Mouse (Mus musculus) testis, adult 2 months (tissue): ENCODE results near the gene 1700007K13Rik. TPM values are rescaled to one million over a fixed set of nuclear protein-coding genes. Genes with fewer than 3 reads are reported as not detected.
A peak's percentile ranks its signal among the peaks of the same experiment; 100 is the strongest.

Source experiments
- H3K27ac ChIP-seq: fragments of 200-500 bp; 2 replicates; pipeline ENCODE4 v1.5.1; 2012; ENCODE audit warnings: low read depth, low read length; ENCODE audit not compliant: control insufficient read depth, insufficient read depth
- H3K27me3 ChIP-seq: fragments of 200-500 bp; 2 replicates; pipeline ENCODE4 v1.6.1; 2012; ENCODE audit warnings: mild to moderate bottlenecking, low read length, moderate library complexity; ENCODE audit not compliant: control insufficient read depth, insufficient read depth
- H3K36me3 ChIP-seq: fragments of 200-500 bp; 2 replicates; pipeline ENCODE4 v1.6.1; 2012; ENCODE audit warnings: mild to moderate bottlenecking, low read length; ENCODE audit not compliant: control insufficient read depth, insufficient read depth
- H3K4me1 ChIP-seq: fragments of 200-500 bp; 2 replicates; pipeline ENCODE4 v1.6.1; 2012; ENCODE audit warnings: low read length; ENCODE audit not compliant: control insufficient read depth, insufficient read depth
- H3K4me3 ChIP-seq: fragments of 200-500 bp; 2 replicates; pipeline ENCODE4 v1.5.1; 2012; ENCODE audit warnings: low read depth, mild to moderate bottlenecking, low read length, moderate library complexity, mixed read lengths; ENCODE audit not compliant: control insufficient read depth
- CTCF ChIP-seq: fragments of 200-500 bp; IDR thresholded peaks from 2 replicates; pipeline ENCODE4 v1.5.1; 2012; ENCODE audit warnings: low read depth, mild to moderate bottlenecking, inconsistent platforms, low read length, moderate library complexity; ENCODE audit not compliant: control insufficient read depth, insufficient read depth, insufficient replicate concordance
- POLR2A ChIP-seq: fragments of 200-500 bp; IDR thresholded peaks from 2 replicates; pipeline ENCODE4 v1.6.1; 2012; ENCODE audit warnings: low read depth, mild to moderate bottlenecking, inconsistent platforms, low read length, moderate library complexity; ENCODE audit not compliant: control insufficient read depth
- polyA plus RNA-seq: library from polyadenylated mRNA; depleted of rRNA; stranded (reverse); fragments of >200 nt; gene quantifications from 2 replicates; pipeline ENCODE4 v1.2.3, GENCODE M21; 2012

Gene 1700007K13Rik
- polyA plus RNA-seq, 1 experiment: 49.9 TPM

DNA sequence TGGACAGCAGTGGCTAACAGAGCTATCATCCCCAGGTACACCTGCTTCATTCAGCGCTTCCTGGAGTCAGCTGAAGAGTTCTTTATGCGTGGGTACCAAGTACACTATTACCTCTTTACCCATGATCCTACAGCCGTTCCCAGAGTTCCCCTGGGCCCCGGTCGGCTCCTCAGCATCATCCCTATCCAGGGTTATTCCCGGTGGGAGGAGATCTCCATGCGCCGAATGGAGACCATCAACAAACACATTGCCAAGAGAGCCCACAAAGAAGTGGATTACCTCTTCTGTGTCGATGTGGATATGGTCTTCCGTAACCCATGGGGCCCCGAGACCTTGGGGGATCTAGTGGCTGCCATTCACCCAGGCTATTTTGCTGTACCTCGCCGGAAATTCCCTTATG, 38.5 kb upstream of the 1700007K13Rik start:
- Histone ChIP-seq H3K27ac (no peak overlapping the region), H3K4me3 (peak overlapping the region; percentile 6), H3K27me3 (no peaks in the 10 kb centered on the region)

DNA sequence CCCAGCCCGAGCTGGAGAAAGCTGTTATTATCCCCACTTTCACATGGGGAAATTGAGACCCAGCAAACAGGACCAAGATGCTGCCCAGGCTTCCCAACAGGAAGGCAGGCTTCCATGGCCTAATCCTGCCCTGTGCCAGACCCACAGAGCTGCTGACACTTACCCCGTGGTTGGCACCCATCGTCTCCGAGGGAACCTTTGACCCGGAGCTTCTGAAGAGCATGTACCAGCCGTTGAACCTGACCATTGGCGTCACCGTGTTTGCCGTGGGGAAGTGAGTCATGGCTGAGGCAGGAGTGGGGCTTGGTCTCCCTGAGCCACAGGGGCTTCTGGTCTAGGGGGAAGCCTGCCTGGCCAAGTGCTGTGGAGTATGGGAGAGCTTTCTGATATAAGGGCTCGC, 36.9 kb upstream of the 1700007K13Rik start:
- peaks cover 2% of the 10 kb centered on the region; the same call in 1 of the 2 replicates for H3K4me1 ChIP-seq
- H3K4me3 ChIP-seq: no peak overlapping the region
- no peak for TF ChIP-seq CTCF
- no peak for TF ChIP-seq POLR2A
- no peaks in the 10 kb centered on the region for H3K27me3 ChIP-seq
- no peaks in the 10 kb centered on the region for H3K36me3 ChIP-seq
- no peak overlapping the region for H3K27ac ChIP-seq

More for the DNA sequence above, 38.5 kb upstream of the 1700007K13Rik start:
- Histone ChIP-seq H3K36me3 (no peaks in the 10 kb centered on the region), H3K4me1 (peaks cover 2% of the 10 kb centered on the region; the same call in 1 of the 2 replicates)
- TF ChIP-seq CTCF (no peak), POLR2A (no peak)

- no peaks in the 10 kb centered on the region for H3K36me3 ChIP-seq
- no peaks in the 10 kb centered on the region for H3K4me1 ChIP-seq
- H3K27ac ChIP-seq: no peak overlapping the region
- H3K27me3 ChIP-seq: no peaks in the 10 kb centered on the region
- no peak overlapping the region for H3K4me3 ChIP-seq
- TF ChIP-seq CTCF (no peak), POLR2A (no peak)
Measured at GRCm38 (mm10) chr2:28498431-28498830, 32.3 kb upstream of the 1700007K13Rik start.

DNA sequence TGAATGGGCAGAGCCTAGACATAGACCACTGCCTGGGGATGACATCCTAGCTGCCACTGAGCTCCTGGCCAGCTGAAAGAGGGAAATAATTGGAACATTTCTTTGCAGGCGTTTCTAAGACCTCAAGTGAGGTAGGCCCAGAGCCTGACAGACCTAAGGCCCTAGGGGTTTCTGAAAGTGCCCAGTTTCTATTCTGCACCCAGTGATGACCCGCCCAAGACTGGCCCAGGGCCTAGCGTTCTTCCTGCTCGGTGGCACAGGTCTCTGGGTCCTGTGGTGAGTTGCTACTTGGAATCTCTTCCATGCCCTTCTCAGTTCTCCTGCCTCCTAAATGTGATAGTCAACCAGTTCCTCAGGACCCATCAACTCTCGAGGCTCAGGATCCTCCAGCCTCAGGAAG, 31.4 kb upstream of the 1700007K13Rik start:
- no peaks in the 10 kb centered on the region for H3K36me3 ChIP-seq
- TF ChIP-seq CTCF: no peak
- no peak for TF ChIP-seq POLR2A
- H3K27ac ChIP-seq: no peak overlapping the region
- H3K4me1 ChIP-seq: no peaks in the 10 kb centered on the region
- H3K27me3 ChIP-seq: no peaks in the 10 kb centered on the region
- no peak overlapping the region for H3K4me3 ChIP-seq

GRCm38 (mm10) chr2:28496671-28497070, 30.5 kb upstream of the 1700007K13Rik start, which contains the start of gene Gbgt1:
TSS of gene Gbgt1 (plus strand) at chr2:28496891.
- H3K4me3 ChIP-seq: no peak within 1 kb of the TSS
- no peak for TF ChIP-seq CTCF
- no peak for TF ChIP-seq POLR2A
- no peaks in the 10 kb centered on the region for H3K27me3 ChIP-seq
- no peaks in the 10 kb centered on the region for H3K36me3 ChIP-seq
- no peaks in the 10 kb centered on the region for H3K4me1 ChIP-seq
- no peak within 1 kb of the TSS for H3K27ac ChIP-seq

GRCm38 (mm10) chr2:28495801-28496595, 29.9 kb upstream of the 1700007K13Rik start:
- Histone ChIP-seq H3K27me3 (no peaks in the 10 kb centered on the region), H3K27ac (no peak overlapping the region)
- TF ChIP-seq CTCF: no peak

GRCm38 (mm10) chr2:28495207-28495756, 29.1 kb upstream of the 1700007K13Rik start:
- TF ChIP-seq CTCF: no peak
- no peak for TF ChIP-seq POLR2A
- Histone ChIP-seq H3K36me3 (no peaks in the 10 kb centered on the region), H3K4me1 (no peaks in the 10 kb centered on the region), H3K27ac (no peak overlapping the region), H3K4me3 (no peak overlapping the region), H3K27me3 (no peaks in the 10 kb centered on the region)

More at GRCm38 (mm10) chr2:28495801-28496595, 29.9 kb upstream of the 1700007K13Rik start:
- H3K4me3 ChIP-seq: no peak overlapping the region
- H3K4me1 ChIP-seq: no peaks in the 10 kb centered on the region
- no peaks in the 10 kb centered on the region for H3K36me3 ChIP-seq
